Mouse (Mus musculus) thymus, adult 2 months (tissue): ENCODE results near the gene Mef2c. TPM values are rescaled to one million over a fixed set of nuclear protein-coding genes. Genes with fewer than 3 reads are reported as not detected.

Experiments
- DNase-seq: peaks from one replicate; pipeline ENCODE4 v3.0.0; 2021
- H3K27ac ChIP-seq: fragments of 200-500 bp; 2 replicates; pipeline ENCODE4 v1.5.1; 2012; ENCODE audit warnings: low read length, control low read depth; ENCODE audit not compliant: control insufficient read depth, insufficient read depth
- H3K27me3 ChIP-seq: fragments of 200-500 bp; 2 replicates; pipeline ENCODE4 v1.6.1; 2012; ENCODE audit warnings: mild to moderate bottlenecking, low read length, moderate library complexity, mixed read lengths; ENCODE audit not compliant: control insufficient read depth, insufficient read depth
- H3K36me3 ChIP-seq: fragments of 200-500 bp; 2 replicates; pipeline ENCODE4 v1.6.1; 2012; ENCODE audit warnings: mild to moderate bottlenecking, low read length, moderate library complexity; ENCODE audit not compliant: control insufficient read depth, insufficient read depth
- H3K4me1 ChIP-seq: fragments of 200-500 bp; replicated peaks from 2 replicates; pipeline ENCODE4 v1.6.1; 2012; ENCODE audit warnings: low read length; ENCODE audit not compliant: control insufficient read depth, insufficient read depth
- H3K4me3 ChIP-seq: fragments of 200-500 bp; 2 replicates; pipeline ENCODE4 v1.5.1; 2012; ENCODE audit warnings: mild to moderate bottlenecking, low read length, control low read depth, moderate library complexity; ENCODE audit not compliant: control insufficient read depth, insufficient read depth
- CTCF ChIP-seq: fragments of 200-500 bp; IDR thresholded peaks from 2 replicates; pipeline ENCODE4 v1.5.1; 2012; ENCODE audit warnings: mild to moderate bottlenecking, control low read depth, low read length, moderate library complexity, borderline replicate concordance; ENCODE audit not compliant: control insufficient read depth, poor library complexity, insufficient read depth; ENCODE audit errors: extremely low read depth
- POLR2A ChIP-seq: fragments of 200-500 bp; IDR thresholded peaks from 2 replicates; pipeline ENCODE4 v1.6.1; 2012; ENCODE audit warnings: mild to moderate bottlenecking, low read length, control low read depth, moderate library complexity; ENCODE audit not compliant: control insufficient read depth, poor library complexity, insufficient read depth; ENCODE audit errors: extremely low read depth
- WGBS: fragments of 180-500 bp; shearing (Covaris S2); methylation state at CpG from one replicate; pipeline ENCODE4 v1.1.7; 2018; 5-methylcytosine and 5-hydroxymethylcytosine counted together
- polyA plus RNA-seq: library from polyadenylated mRNA; depleted of rRNA; stranded (reverse); fragments of >200 nt; gene quantifications from 2 replicates; pipeline ENCODE4 v1.2.3, GENCODE M21; 2012

Gene Mef2c
- polyA plus RNA-seq, 1 experiment, result 7.0 TPM

DNA sequence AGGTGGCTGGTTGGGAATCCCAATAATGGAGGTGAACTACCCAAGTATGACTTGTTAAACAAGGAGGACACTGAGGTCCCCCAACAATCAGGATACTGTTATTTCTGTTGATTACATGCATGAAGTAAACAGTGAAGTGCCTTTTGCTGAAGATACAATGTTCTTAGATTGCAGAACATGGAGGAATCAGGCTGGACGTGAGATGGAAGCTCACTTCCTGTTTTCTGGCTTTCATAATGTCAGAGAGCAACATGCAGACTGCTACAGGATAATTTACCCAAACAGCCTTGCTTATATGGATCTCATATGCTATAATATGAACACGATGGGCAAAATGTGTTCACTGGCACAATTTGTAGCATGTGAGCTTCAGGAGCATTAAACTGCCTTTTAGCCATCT is 30.1 kb upstream of the Mef2c start:
- 91% methylated on average over 2 of the region's 2 CpGs for WGBS
- Histone ChIP-seq H3K27ac (no peak overlapping the region), H3K4me3 (no peak overlapping the region), H3K4me1 (no peaks in the 10 kb centered on the region), H3K27me3 (no peaks in the 10 kb centered on the region), H3K36me3 (no peaks in the 10 kb centered on the region)
- no peak for DNase-seq
- TF ChIP-seq CTCF (no peak), POLR2A (no peak)

DNA sequence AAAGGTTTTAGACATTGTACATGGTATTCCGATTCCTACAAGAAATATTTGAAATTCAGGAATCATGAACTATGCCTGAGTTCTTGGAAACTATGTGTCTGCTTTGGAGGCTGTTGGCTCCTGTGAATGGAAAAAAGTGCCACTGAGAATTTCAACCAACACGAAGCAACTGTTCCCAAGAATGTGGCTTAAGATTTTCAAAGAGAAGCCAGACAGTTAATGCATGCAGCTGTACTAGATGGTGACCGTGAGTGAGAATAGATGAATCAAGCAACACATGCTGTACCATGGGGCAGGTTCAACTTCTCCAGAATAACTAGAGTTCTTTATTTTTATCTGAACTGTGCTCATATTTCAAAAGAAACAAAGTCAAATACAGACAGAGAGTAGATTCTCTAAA is 23.4 kb upstream of the Mef2c start:
- Histone ChIP-seq H3K27me3 (no peaks in the 10 kb centered on the region), H3K36me3 (no peaks in the 10 kb centered on the region), H3K27ac (no peak overlapping the region), H3K4me3 (no peak overlapping the region), H3K4me1 (no peaks in the 10 kb centered on the region)
- no peak for DNase-seq
- WGBS, result 94% methylated on average over 3 of the region's 3 CpGs
- TF ChIP-seq CTCF (no peak), POLR2A (no peak)

DNA sequence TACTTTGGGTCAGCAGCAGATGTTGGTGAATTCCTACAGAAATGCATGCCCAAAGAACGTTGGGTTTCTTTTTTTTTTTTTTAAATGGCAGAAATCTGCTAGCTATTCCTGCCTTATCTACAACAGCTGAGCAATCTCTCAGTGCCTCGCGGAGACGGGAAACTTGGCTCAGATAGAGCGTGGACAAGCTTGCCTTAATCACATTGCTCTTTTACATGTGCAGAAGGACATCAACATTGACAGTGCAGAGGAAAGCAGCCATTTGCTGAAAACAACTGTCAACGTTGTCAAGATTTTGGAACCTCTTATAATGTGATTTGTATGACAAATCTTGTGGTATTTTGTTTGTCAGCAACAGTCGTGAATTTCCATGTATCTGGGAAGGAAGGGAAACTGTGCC is 22.5 kb upstream of the Mef2c start:
- WGBS, result 90% methylated on average over 7 of the region's 7 CpGs
- DNase-seq, result no peak
- Histone ChIP-seq H3K4me1 (no peaks in the 10 kb centered on the region), H3K27me3 (no peaks in the 10 kb centered on the region), H3K27ac (no peak overlapping the region), H3K4me3 (no peak overlapping the region), H3K36me3 (no peaks in the 10 kb centered on the region)
- no peak for TF ChIP-seq POLR2A
- TF ChIP-seq CTCF, result no peak

DNA sequence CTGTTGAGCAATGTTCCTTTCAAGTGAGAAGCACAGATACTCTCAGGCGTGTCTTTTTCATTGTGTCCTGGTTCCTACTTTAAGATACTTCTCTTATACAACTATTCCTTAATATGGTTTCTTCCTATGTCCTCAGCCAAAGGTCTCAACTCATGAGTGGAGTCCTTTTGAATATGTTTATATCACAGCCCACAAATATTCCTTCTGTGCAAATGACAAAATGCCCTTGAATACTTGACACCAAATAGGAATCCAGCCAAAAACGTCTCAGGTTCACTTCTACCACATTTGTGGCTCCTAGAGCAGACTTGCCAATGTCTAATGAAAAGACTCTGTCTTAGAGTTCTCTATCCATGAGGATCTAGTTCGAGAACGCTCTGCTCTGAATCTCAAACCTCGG is 21.7 kb upstream of the Mef2c start:
- Histone ChIP-seq H3K36me3 (no peaks in the 10 kb centered on the region), H3K4me3 (no peak overlapping the region), H3K27ac (no peak overlapping the region), H3K4me1 (no peaks in the 10 kb centered on the region), H3K27me3 (no peaks in the 10 kb centered on the region)
- TF ChIP-seq POLR2A, result no peak
- TF ChIP-seq CTCF, result no peak
- no peak for DNase-seq
- 85% methylated on average over 5 of the region's 5 CpGs for WGBS

DNA sequence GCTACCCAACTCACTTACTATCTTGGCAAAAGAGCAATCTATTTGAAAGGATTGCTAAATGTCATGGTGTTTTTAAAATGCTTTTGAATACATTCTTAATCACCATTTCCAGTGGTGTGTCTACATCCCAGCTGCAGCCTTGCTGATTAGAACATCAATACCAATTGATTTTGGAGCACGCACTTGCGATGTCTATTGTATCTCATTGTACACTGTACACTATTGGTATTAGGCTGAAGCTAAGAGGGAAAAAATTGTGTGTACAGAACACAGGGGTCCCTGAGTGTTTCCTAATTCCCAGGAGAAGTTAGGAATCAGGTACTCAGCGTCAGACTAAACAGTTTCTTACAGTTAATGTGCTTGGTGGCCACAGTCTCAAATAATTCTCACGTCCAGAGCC is 19.6 kb upstream of the Mef2c start:
- TF ChIP-seq POLR2A (no peak), CTCF (no peak)
- no peaks in the 10 kb centered on the region for H3K27me3 ChIP-seq
- H3K4me3 ChIP-seq, result no peak overlapping the region
- H3K27ac ChIP-seq, result no peak overlapping the region
- no peaks in the 10 kb centered on the region for H3K36me3 ChIP-seq
- no peaks in the 10 kb centered on the region for H3K4me1 ChIP-seq
- 98% methylated on average over 4 of the region's 4 CpGs for WGBS
- DNase-seq, result no peak

DNA sequence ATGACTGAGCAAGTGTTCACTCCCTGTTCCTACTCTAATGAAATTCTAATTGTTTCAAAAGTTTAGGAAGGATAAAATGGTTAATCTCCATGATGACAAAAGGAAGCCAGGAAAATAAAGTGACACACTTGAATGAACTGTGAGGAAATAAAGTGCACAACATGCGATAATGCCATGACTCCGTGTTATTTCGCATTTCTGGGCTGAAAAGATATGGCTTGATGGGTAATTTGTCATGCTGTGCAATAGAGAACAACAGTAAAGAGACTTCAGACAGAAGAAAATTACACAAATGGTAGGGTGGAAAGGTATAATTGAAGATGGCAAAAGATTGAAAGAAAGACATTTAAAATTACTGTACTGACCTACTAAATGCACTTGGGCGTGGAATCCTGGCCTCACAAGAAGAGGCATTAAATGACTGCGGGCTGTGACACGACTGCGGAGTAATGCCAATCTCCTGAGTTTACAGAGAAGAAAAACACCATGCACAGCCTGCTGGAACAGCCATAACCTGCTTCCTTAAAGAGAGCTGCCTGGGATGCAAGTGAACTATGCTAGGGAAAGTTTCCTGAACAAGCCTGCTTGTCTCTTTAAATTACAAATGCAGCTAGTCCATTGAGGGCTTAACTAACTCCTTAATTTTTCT is 19.0 kb upstream of the Mef2c start:
- WGBS, result 91% methylated on average over 7 of the region's 7 CpGs
- H3K4me3 ChIP-seq, result no peak overlapping the region
- no peaks in the 10 kb centered on the region for H3K27me3 ChIP-seq
- TF ChIP-seq CTCF (no peak), POLR2A (no peak)
- no peak overlapping the region for H3K27ac ChIP-seq
- H3K36me3 ChIP-seq, result no peaks in the 10 kb centered on the region
- H3K4me1 ChIP-seq, result no peaks in the 10 kb centered on the region
- DNase-seq, result no peak

DNA sequence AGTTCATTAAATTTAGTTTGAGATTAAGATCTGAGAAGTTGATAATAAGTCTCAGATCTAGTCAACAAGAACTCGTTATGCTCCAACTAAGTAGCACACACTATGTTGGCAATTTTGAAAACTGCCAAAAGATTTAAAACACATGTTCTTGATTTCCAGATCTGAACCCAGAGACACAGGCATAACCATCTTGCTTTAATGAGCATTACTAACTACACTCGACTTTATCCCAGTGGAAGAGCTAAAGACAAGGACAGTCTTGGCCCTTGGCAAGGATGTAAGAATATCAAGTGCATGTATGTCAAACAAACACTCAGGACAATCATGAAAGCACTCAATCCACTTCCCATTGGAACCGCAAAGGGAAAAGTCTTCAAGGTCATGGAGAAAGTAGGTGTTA is 11.8 kb upstream of the Mef2c start:
- Histone ChIP-seq H3K4me3 (no peak overlapping the region), H3K27me3 (no peaks in the 10 kb centered on the region)
- 91% methylated on average over 3 of the region's 3 CpGs for WGBS

More for the DNA sequence above, 11.8 kb upstream of the Mef2c start:
- DNase-seq, result no peak
- Histone ChIP-seq H3K4me1 (no peaks in the 10 kb centered on the region), H3K27ac (no peak overlapping the region), H3K36me3 (no peaks in the 10 kb centered on the region)
- TF ChIP-seq POLR2A, result no peak
- no peak for TF ChIP-seq CTCF
